Mouse (Mus musculus): ENCODE data around the gene Ccdc57.

DNA sequence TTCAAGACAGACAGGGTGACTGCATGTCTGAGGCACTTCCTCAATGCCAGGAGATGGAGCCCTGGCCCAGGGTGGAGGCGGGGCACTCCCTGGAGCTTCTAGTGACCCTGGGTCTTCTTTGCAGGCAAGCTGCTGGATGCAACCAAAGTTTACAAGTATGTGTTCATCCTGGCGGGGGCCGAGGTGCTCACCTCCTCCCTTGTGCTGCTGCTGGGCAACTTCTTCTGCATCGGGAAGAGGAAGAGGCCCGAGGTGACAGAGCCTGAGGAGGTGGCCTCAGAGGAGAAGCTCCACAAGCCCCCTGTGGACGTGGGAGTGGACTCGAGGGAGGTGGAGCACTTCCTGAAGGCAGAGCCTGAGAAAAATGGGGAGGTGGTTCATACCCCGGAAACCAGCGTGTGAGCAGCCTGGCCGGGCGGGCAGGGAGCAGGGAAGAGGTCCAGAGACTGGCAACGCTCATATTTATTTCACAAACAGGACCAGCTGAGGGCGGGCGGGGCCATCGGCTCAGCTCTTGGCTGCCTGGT is 25.1 kb upstream of the Ccdc57 start:
- TF ChIP-seq CTCF (IDR thresholded peaks at IDR 0.05; ENCODE audit: control insufficient read depth, insufficient read depth, insufficient replicate concordance, low read depth, low read length) = no peak
- no peak for TF ChIP-seq POLR2A (IDR thresholded peaks at IDR 0.05; ENCODE audit: control insufficient read depth, low read depth, low read length)
